Mouse (Mus musculus) lung, embryonic 16.5 days (tissue): ENCODE data around the gene Lyg2. TPM values are rescaled to one million over a fixed set of nuclear protein-coding genes. Genes with fewer than 3 reads are reported as not detected.

Experiments used
- polyA plus RNA-seq: library from polyadenylated mRNA; unstranded; fragments of >200 nt; fragmentation: Nextera tagmentation; extraction: Ambion mirVana; gene quantifications from 2 replicates; pipeline ENCODE4 v1.2.1, GENCODE M21; 2015

The Lyg2 gene
- polyA plus RNA-seq, 1 experiment from 2014 or later: not detected

Other genes with a start within 250 kb of the Lyg2 start
- gene 2010300C02Rik, start 196.4 kb downstream of the Lyg2 start, polyA plus RNA-seq: 12.7 and 13.0 TPM in 2 replicates
- 8.2 and 9.5 TPM in 2 replicates for gene Tsga10, start 50.1 kb downstream of the Lyg2 start, polyA plus RNA-seq
- gene Lipt1, start 44.8 kb downstream of the Lyg2 start, polyA plus RNA-seq: 8.8 TPM in 2 replicates
- gene Mitd1, start 26.1 kb downstream of the Lyg2 start, polyA plus RNA-seq: 27.0 and 30.9 TPM in 2 replicates
- gene Mrpl30, start 26.0 kb downstream of the Lyg2 start, polyA plus RNA-seq: 214 and 222 TPM in 2 replicates
- not detected in 2 replicates for gene Lyg1, start 41.3 kb upstream of the Lyg2 start, polyA plus RNA-seq
- 142 TPM in 2 replicates for gene Txndc9, start 81.4 kb upstream of the Lyg2 start, polyA plus RNA-seq
- gene Eif5b, start 81.5 kb upstream of the Lyg2 start, polyA plus RNA-seq: 19.5 and 21.7 TPM in 2 replicates
- gene Rev1, start 213.3 kb upstream of the Lyg2 start, polyA plus RNA-seq: 20.6 and 21.3 TPM in 2 replicates